Mouse (Mus musculus): ENCODE results near the gene 1700016H13Rik. TPM values are rescaled to one million over a fixed set of nuclear protein-coding genes. Genes with fewer than 3 reads are reported as not detected.

Gene 1700016H13Rik
- polyA plus RNA-seq (2015; fragmentation: Nextera tagmentation; extraction: Ambion mirVana) = 0.24 and 0.35 TPM in 2 replicates

DNA sequence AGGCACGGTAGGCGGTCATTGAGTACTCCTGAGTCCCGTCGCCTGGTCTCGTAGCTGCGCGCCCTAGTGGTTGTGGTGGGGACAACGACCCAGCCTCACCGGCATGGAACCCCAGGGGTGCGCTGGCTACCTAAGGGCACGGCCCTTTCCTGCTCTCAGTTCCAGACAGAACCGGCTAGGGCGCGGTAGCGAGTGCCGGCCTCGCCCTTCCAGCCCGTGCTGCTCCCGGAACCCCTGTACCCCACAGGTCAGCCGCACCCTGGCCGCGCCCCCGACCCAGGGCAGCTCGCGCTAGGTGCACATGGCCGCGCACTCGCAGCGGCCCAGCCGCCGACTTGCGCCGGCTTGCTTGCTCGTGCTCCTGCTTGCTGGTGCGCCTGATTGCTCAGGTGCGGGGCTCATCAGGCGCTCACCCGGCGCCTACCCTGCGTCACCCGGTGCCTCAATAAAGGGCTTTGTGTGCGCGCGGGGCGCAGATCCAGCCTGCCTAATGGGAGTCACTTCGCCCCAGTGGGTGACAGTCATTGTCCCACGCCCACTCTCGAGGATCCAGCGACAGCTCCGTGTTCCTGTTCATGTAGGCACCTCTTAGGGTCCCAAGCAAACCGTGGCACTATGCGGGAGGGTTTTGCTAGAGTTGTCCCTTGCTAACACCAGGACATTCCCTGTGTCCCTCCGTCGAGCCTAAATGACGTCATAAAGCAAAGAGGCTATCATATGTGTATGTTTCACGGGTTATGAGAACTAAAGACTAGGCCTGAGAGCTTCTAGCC lies at the start of gene 1700016H13Rik:
Gene 1700016H13Rik, minus strand, starts transcription at position 665 of the 773 bp plus-strand sequence.
- H3K4me1 ChIP-seq (ENCODE audit: control insufficient read depth, insufficient read depth, low read length) = no peaks in the 10 kb centered on the region
- H3K27me3 ChIP-seq (ENCODE audit: control insufficient read depth, insufficient read depth, low read length) = no peaks in the 10 kb centered on the region; the same call in 1 of the 2 replicates
- peak within 1 kb of the TSS; percentile 96 for H3K4me2 ChIP-seq (ENCODE audit: low read depth, low read length)
- peak within 1 kb of the TSS; percentile 68 for H3K4me3 ChIP-seq (ENCODE audit: low read length)
- H3K27ac ChIP-seq (ENCODE audit: low read length) = no peak within 1 kb of the TSS
- H3K36me3 ChIP-seq (ENCODE audit: control insufficient read depth, insufficient read depth) = no peaks in the 10 kb centered on the region
- H3K9ac ChIP-seq (ENCODE audit: low read length) = peak within 1 kb of the TSS; percentile 78
- H3K9me3 ChIP-seq (replicated peaks; ENCODE audit: control insufficient read depth, low read length) = no peaks in the 10 kb centered on the region
- 1% methylated on average over 54 of the region's 56 CpGs for WGBS
- ATAC-seq (replicated peaks; ENCODE audit: extremely low read depth, insufficient read depth, low FRiP score) = peak; percentile 78

DNA sequence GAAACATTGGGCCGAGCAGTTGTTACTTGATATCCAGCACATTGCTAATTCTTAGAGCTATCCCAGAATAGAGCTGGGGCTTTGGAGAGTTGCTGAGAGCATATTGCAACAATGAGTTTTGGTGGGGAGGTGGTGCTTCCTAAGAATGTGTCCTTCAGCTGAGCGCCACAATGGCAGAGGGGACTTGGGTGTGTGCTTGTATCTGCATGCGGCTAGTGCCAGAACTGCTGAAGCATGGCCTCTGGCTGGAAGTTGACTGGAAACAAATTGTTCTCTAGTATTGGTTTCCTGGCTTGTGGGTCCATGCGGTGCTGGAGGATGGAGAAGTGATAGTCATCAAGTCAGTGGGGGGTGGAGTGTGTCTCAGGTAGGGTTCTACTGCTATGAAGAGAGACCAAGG lies 49.5 kb upstream of the 1700016H13Rik start:
- Histone ChIP-seq H3K4me3 (ENCODE audit: low read length) (no peak overlapping the region), H3K36me3 (ENCODE audit: control insufficient read depth, insufficient read depth) (no peaks in the 10 kb centered on the region), H3K9me3 (replicated peaks; ENCODE audit: control insufficient read depth, low read length) (0 out of 2 replicates have a peak, but pooled peaks cover 2% of the 10 kb centered on the region), H3K4me2 (ENCODE audit: low read depth, low read length) (no peak overlapping the region), H3K9ac (ENCODE audit: low read length) (no peak overlapping the region), H3K27me3 (ENCODE audit: control insufficient read depth, insufficient read depth, low read length) (no peaks in the 10 kb centered on the region), H3K4me1 (ENCODE audit: control insufficient read depth, insufficient read depth, low read length) (no peaks in the 10 kb centered on the region), H3K27ac (ENCODE audit: low read length) (no peak overlapping the region)
- ATAC-seq (replicated peaks; ENCODE audit: extremely low read depth, insufficient read depth, low FRiP score) = no peak
- 90% methylated on average over 4 of the region's 4 CpGs for WGBS

DNA sequence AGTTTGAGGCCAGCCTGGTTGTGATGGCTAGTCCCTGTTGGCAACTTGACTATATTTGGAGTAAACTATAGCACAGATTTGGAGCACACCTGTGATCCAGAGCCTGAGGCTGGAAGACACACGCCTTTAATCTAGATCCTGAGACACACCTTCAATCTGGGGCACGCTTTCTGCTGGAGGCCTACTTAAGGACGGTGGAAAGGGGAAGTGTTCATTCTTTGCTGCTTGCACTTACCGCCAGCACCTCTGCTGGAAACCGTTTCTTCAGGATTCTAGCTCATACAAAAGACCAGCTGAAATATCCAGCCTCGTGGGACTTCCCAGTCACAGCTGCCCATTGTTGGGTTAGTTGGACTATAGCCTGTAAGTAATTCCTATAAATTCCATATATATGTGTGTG lies 46.7 kb upstream of the 1700016H13Rik start:
- ATAC-seq (replicated peaks; ENCODE audit: extremely low read depth, insufficient read depth, low FRiP score) = no peak
- Histone ChIP-seq H3K4me2 (ENCODE audit: low read depth, low read length) (no peak overlapping the region), H3K9ac (ENCODE audit: low read length) (no peak overlapping the region), H3K36me3 (ENCODE audit: control insufficient read depth, insufficient read depth) (no peaks in the 10 kb centered on the region), H3K27ac (ENCODE audit: low read length) (no peak overlapping the region), H3K4me1 (ENCODE audit: control insufficient read depth, insufficient read depth, low read length) (0 out of 2 replicates have a peak, but pooled peaks cover 3% of the 10 kb centered on the region), H3K9me3 (replicated peaks; ENCODE audit: control insufficient read depth, low read length) (0 out of 2 replicates have a peak, but pooled peaks cover 2% of the 10 kb centered on the region), H3K27me3 (ENCODE audit: control insufficient read depth, insufficient read depth, low read length) (no peaks in the 10 kb centered on the region), H3K4me3 (ENCODE audit: low read length) (no peak overlapping the region)
- WGBS = 71% methylated on average over 6 of the region's 6 CpGs

DNA sequence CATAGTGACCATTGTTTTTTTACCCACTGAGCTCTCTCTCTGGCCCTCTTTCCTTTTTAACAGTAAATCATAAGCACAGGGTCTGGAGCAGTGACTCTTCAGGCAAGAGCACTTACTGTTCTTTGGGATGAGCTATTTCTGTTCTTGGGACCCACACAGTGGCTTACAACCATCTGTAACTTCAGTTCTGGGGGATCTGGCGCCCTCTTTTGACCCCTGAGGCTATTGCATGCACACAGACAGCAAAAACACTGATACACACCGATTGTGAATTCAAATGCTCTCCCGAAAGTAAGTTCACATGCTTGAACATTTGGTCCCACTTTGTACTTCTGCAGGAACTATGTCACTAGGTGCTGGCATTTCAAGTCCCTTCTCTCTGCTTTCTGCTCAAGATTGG lies 45.7 kb upstream of the 1700016H13Rik start:
- no peak overlapping the region for H3K27ac ChIP-seq (ENCODE audit: low read length)
- H3K27me3 ChIP-seq (ENCODE audit: control insufficient read depth, insufficient read depth, low read length) = no peaks in the 10 kb centered on the region
- ATAC-seq (replicated peaks; ENCODE audit: extremely low read depth, insufficient read depth, low FRiP score) = no peak
- no peak overlapping the region for H3K4me3 ChIP-seq (ENCODE audit: low read length)
- 76% methylated on average over 3 of the region's 3 CpGs for WGBS
- H3K9ac ChIP-seq (ENCODE audit: low read length) = no peak overlapping the region
- 0 out of 2 replicates have a peak, but pooled peaks cover under 1% of the 10 kb centered on the region for H3K9me3 ChIP-seq (replicated peaks; ENCODE audit: control insufficient read depth, low read length)
- 0 out of 2 replicates have a peak, but pooled peaks cover 3% of the 10 kb centered on the region for H3K4me1 ChIP-seq (ENCODE audit: control insufficient read depth, insufficient read depth, low read length)
- no peaks in the 10 kb centered on the region for H3K36me3 ChIP-seq (ENCODE audit: control insufficient read depth, insufficient read depth)
- H3K4me2 ChIP-seq (ENCODE audit: low read depth, low read length) = no peak overlapping the region

DNA sequence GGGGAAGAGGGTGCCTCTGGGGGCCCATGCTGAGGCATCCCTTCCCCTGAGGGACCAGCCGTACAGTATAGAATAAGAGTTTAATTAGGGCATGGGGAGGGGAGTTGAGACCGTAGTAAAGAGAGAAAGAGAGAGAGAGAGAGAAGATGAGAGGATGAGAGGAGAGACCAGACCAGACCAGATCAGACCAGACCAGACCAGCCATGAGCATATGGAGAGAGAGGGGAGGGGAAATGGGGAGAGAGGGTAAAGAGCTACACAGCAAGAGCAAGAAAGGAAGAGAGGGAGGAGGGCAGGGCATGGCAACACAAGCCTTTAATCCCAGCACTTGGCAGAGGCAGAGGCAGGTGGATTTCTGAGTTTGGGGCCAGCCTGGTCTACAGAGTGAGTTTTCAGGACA lies 44.9 kb upstream of the 1700016H13Rik start:
- Histone ChIP-seq H3K36me3 (ENCODE audit: control insufficient read depth, insufficient read depth) (no peaks in the 10 kb centered on the region), H3K4me2 (ENCODE audit: low read depth, low read length) (no peak overlapping the region), H3K4me3 (ENCODE audit: low read length) (no peak overlapping the region), H3K4me1 (ENCODE audit: control insufficient read depth, insufficient read depth, low read length) (0 out of 2 replicates have a peak, but pooled peaks cover 3% of the 10 kb centered on the region), H3K9me3 (replicated peaks; ENCODE audit: control insufficient read depth, low read length) (no peaks in the 10 kb centered on the region), H3K27ac (ENCODE audit: low read length) (no peak overlapping the region), H3K27me3 (ENCODE audit: control insufficient read depth, insufficient read depth, low read length) (no peaks in the 10 kb centered on the region), H3K9ac (ENCODE audit: low read length) (no peak overlapping the region)
- WGBS = 88% methylated on average over 2 of the region's 2 CpGs
- no peak for ATAC-seq (replicated peaks; ENCODE audit: extremely low read depth, insufficient read depth, low FRiP score)

DNA sequence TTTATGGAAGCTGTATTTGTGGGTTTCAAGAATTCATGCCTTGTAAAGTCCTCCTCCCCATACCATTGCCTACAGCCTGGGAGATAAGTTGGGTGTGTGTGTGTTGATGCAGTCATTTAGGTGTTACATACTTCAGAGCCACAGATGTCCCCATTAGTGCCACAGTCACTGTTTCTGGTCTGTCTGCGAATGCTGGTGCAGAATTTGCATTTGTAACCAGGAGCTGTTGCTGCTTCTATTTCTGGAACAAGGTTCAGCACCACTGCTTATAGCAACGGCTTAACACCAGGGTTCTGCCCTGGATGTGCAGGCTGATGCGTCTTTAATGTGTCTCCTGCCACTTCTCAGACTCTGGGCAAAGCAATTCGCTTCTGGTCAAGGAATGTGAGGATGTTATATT lies 43.7 kb upstream of the 1700016H13Rik start:
- 35% methylated on average over 4 of the region's 4 CpGs for WGBS
- H3K27me3 ChIP-seq (ENCODE audit: control insufficient read depth, insufficient read depth, low read length) = no peaks in the 10 kb centered on the region
- no peak overlapping the region for H3K4me2 ChIP-seq (ENCODE audit: low read depth, low read length)
- no peak overlapping the region for H3K4me3 ChIP-seq (ENCODE audit: low read length)
- ATAC-seq (replicated peaks; ENCODE audit: extremely low read depth, insufficient read depth, low FRiP score) = peak; percentile 47; the same call in 1 of the 2 replicates
- H3K9me3 ChIP-seq (replicated peaks; ENCODE audit: control insufficient read depth, low read length) = no peaks in the 10 kb centered on the region
- H3K4me1 ChIP-seq (ENCODE audit: control insufficient read depth, insufficient read depth, low read length) = 0 out of 2 replicates have a peak, but pooled peaks cover 3% of the 10 kb centered on the region
- no peak overlapping the region for H3K27ac ChIP-seq (ENCODE audit: low read length)
- no peak overlapping the region for H3K9ac ChIP-seq (ENCODE audit: low read length)
- H3K36me3 ChIP-seq (ENCODE audit: control insufficient read depth, insufficient read depth) = no peaks in the 10 kb centered on the region

DNA sequence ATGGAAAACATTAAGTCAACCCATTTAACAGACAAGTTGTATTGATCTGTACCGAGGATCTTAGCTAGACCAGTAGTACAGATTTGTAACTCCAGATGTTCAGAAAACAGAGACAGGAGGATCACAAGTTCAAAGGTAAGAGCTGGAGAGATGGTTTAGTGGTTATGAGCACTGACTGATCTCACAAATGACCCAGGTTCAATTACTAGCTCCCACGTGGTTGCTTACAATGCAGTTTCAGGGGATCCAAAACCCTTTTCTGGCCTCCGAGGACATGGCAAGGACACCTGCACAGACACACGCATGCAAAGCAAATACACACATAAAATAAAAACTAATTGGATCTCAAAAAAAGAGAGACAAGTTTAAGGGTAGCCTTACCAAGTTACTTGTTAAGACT lies 42.8 kb upstream of the 1700016H13Rik start:
- H3K4me3 ChIP-seq (ENCODE audit: low read length) = no peak overlapping the region
- ATAC-seq (replicated peaks; ENCODE audit: extremely low read depth, insufficient read depth, low FRiP score) = no peak
- no peaks in the 10 kb centered on the region for H3K36me3 ChIP-seq (ENCODE audit: control insufficient read depth, insufficient read depth)
- H3K9me3 ChIP-seq (replicated peaks; ENCODE audit: control insufficient read depth, low read length) = no peaks in the 10 kb centered on the region
- WGBS = 77% methylated on average over 4 of the region's 4 CpGs
- peaks cover 3% of the 10 kb centered on the region; the same call in 1 of the 2 replicates for H3K4me1 ChIP-seq (ENCODE audit: control insufficient read depth, insufficient read depth, low read length)
- H3K27ac ChIP-seq (ENCODE audit: low read length) = no peak overlapping the region
- H3K9ac ChIP-seq (ENCODE audit: low read length) = no peak overlapping the region
- no peaks in the 10 kb centered on the region; the same call in 1 of the 2 replicates for H3K27me3 ChIP-seq (ENCODE audit: control insufficient read depth, insufficient read depth, low read length)
- H3K4me2 ChIP-seq (ENCODE audit: low read depth, low read length) = no peak overlapping the region

DNA sequence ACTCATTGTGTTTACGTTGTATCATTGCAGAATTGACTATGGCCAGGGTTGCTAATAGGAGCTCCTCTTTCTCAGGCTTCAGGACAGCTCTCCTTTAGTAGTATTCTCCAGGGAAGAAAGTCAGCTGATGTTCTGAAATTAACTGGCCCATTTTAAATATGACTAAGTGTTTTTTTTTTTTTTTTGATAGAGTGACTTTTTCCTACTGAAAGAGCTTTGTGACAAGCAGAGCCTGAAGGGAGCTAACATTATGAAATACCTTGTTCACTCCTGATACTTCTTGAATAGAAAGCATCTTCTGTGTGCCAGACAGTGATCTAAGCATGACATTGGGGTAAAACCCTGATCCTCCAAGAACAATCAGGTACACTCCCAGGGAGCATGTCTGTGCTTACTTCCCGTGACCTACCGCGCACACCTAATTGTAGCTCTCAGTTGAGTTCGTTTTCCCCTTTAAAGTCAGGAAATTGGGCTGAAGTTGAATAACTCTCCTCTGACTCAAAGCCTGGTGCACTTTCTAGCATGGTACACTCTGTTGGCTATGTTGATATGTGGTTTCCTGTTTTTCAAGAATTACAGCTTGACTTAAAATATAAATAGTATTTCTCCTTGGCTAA lies 42.2 kb upstream of the 1700016H13Rik start:
- Histone ChIP-seq H3K4me2 (ENCODE audit: low read depth, low read length) (no peak overlapping the region), H3K27ac (ENCODE audit: low read length) (no peak overlapping the region), H3K27me3 (ENCODE audit: control insufficient read depth, insufficient read depth, low read length) (no peaks in the 10 kb centered on the region; the same call in 1 of the 2 replicates), H3K9me3 (replicated peaks; ENCODE audit: control insufficient read depth, low read length) (no peaks in the 10 kb centered on the region), H3K4me1 (ENCODE audit: control insufficient read depth, insufficient read depth, low read length) (peaks cover 6% of the 10 kb centered on the region; the same call in 1 of the 2 replicates), H3K9ac (ENCODE audit: low read length) (no peak overlapping the region), H3K4me3 (ENCODE audit: low read length) (no peak overlapping the region), H3K36me3 (ENCODE audit: control insufficient read depth, insufficient read depth) (no peaks in the 10 kb centered on the region)
- 75% methylated on average over 5 of the region's 5 CpGs for WGBS
- no peak for ATAC-seq (replicated peaks; ENCODE audit: extremely low read depth, insufficient read depth, low FRiP score)

DNA sequence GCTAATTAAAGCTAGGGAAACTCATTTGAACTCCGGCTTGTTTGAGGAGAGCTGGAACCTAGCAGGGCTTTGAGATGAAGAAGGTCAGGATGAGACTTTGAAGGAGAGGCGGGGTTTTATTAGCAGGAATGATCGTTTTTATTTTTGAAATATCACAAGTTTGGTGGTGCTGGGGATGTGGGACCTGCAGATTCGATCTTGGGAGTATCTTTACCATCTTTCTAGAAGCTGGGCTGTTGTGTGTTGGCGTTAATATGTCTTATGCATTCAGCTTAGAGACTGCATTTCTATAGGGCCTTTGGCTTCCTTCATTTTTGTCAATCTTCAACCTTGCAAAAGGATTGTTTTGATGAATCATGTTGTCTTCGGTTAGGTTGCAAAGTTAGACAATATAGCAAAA lies 38.3 kb upstream of the 1700016H13Rik start:
- Histone ChIP-seq H3K27ac (ENCODE audit: low read length) (no peak overlapping the region), H3K27me3 (ENCODE audit: control insufficient read depth, insufficient read depth, low read length) (peaks cover 2% of the 10 kb centered on the region; the same call in 1 of the 2 replicates), H3K9me3 (replicated peaks; ENCODE audit: control insufficient read depth, low read length) (no peaks in the 10 kb centered on the region), H3K4me2 (ENCODE audit: low read depth, low read length) (no peak overlapping the region), H3K9ac (ENCODE audit: low read length) (no peak overlapping the region), H3K4me3 (ENCODE audit: low read length) (no peak overlapping the region), H3K4me1 (ENCODE audit: control insufficient read depth, insufficient read depth, low read length) (peaks cover 5% of the 10 kb centered on the region; the same call in 1 of the 2 replicates), H3K36me3 (ENCODE audit: control insufficient read depth, insufficient read depth) (no peaks in the 10 kb centered on the region)
- ATAC-seq (replicated peaks; ENCODE audit: extremely low read depth, insufficient read depth, low FRiP score) = no peak
- WGBS = 58% methylated on average over 6 of the region's 6 CpGs

All from heart, embryonic 16.5 days (tissue).